Mouse (Mus musculus) liver, adult 2 months (tissue): ENCODE results near the gene Gm20696.

Experiments
- CTCF ChIP-seq: fragments of 200-500 bp; IDR thresholded peaks from 2 replicates; pipeline ENCODE4 v1.5.1; 2011; ENCODE audit warnings: low read depth, low read length, control low read depth
- POLR2A ChIP-seq: fragments of 200-500 bp; IDR thresholded peaks from 2 replicates; pipeline ENCODE4 v1.6.1; 2011; ENCODE audit warnings: low read length, control low read depth; ENCODE audit not compliant: insufficient read depth; ENCODE audit errors: extremely low read depth

DNA sequence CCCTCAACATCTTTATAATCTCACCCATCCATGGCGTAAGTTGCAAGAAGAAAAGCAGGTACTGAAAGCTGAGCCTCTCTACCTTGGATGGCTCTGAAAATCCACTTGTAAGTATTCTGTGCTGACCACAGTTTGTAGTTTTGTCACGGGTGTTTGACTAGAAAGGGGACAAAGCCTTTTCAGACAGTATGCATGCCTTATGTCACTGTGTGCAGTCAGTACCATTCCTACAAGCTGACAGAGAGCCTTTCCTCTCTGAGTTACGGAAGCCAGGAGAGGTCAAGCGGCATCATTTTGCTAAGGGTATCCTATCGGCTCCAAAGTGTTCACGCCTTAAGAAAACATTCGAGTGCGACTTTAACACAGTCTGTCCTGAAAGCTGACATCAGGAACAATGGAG lies 346.2 kb downstream of the Gm20696 start:
- TF ChIP-seq CTCF (no peak), POLR2A (no peak)
